Mouse (Mus musculus): Measurements from ENCODE around the gene Fam78a.
A peak's percentile ranks its signal among the peaks of the same experiment; 100 is the strongest.

Fam78a gene

GRCm38 (mm10) chr2:32084111-32084871, at the start of gene Fam78a:
Gene Fam78a, minus strand, starts transcription at chr2:32084857.
- peak; percentile 59 for DNase-seq (ENCODE audit: low read depth, low spot score)
- no peaks in the 10 kb centered on the region for H3K27me3 ChIP-seq (ENCODE audit: control insufficient read depth, insufficient read depth, low read length, poor library complexity, severe bottlenecking)

GRCm38 (mm10) chr2:32134039-32134438, 49.4 kb upstream of the Fam78a start:
- H3K36me3 ChIP-seq (ENCODE audit: control insufficient read depth, insufficient read depth, low read length, poor library complexity, severe bottlenecking): no peaks in the 10 kb centered on the region
- H3K27me3 ChIP-seq (ENCODE audit: control insufficient read depth, insufficient read depth, low read length, poor library complexity, severe bottlenecking): no peaks in the 10 kb centered on the region
- DNase-seq (ENCODE audit: low read depth, low spot score): peak; percentile 92

More at GRCm38 (mm10) chr2:32084111-32084871, at the start of gene Fam78a:
- no peaks in the 10 kb centered on the region for H3K36me3 ChIP-seq (ENCODE audit: control insufficient read depth, insufficient read depth, low read length, poor library complexity, severe bottlenecking)

- DNase-seq (ENCODE audit: low read depth, low spot score): peak; percentile 73
- H3K27me3 ChIP-seq (ENCODE audit: control insufficient read depth, insufficient read depth, low read length, poor library complexity, severe bottlenecking): no peaks in the 10 kb centered on the region
These were observed 47.9 kb upstream of the Fam78a start for GRCm38 (mm10) chr2:32132567-32132992.

GRCm38 (mm10) chr2:32131866-32132566, 47.4 kb upstream of the Fam78a start:
- DNase-seq (ENCODE audit: low read depth, low spot score): no peak

More at GRCm38 (mm10) chr2:32132567-32132992, 47.9 kb upstream of the Fam78a start:
- H3K36me3 ChIP-seq (ENCODE audit: control insufficient read depth, insufficient read depth, low read length, poor library complexity, severe bottlenecking): no peaks in the 10 kb centered on the region

GRCm38 (mm10) chr2:32131205-32131834, 46.7 kb upstream of the Fam78a start:
- DNase-seq (ENCODE audit: low read depth, low spot score): no peak
- no peaks in the 10 kb centered on the region for H3K27me3 ChIP-seq (ENCODE audit: control insufficient read depth, insufficient read depth, low read length, poor library complexity, severe bottlenecking)
- H3K36me3 ChIP-seq (ENCODE audit: control insufficient read depth, insufficient read depth, low read length, poor library complexity, severe bottlenecking): no peaks in the 10 kb centered on the region

More at GRCm38 (mm10) chr2:32131866-32132566, 47.4 kb upstream of the Fam78a start:
- Histone ChIP-seq H3K36me3 (ENCODE audit: control insufficient read depth, insufficient read depth, low read length, poor library complexity, severe bottlenecking) (no peaks in the 10 kb centered on the region), H3K27me3 (ENCODE audit: control insufficient read depth, insufficient read depth, low read length, poor library complexity, severe bottlenecking) (no peaks in the 10 kb centered on the region)

- DNase-seq (ENCODE audit: low read depth, low spot score): peak; percentile 65
- Histone ChIP-seq H3K27me3 (ENCODE audit: control insufficient read depth, insufficient read depth, low read length, poor library complexity, severe bottlenecking) (no peaks in the 10 kb centered on the region), H3K36me3 (ENCODE audit: control insufficient read depth, insufficient read depth, low read length, poor library complexity, severe bottlenecking) (no peaks in the 10 kb centered on the region)
These were observed 45.8 kb upstream of the Fam78a start for GRCm38 (mm10) chr2:32130435-32130834.

- Histone ChIP-seq H3K36me3 (ENCODE audit: control insufficient read depth, insufficient read depth, low read length, poor library complexity, severe bottlenecking) (no peaks in the 10 kb centered on the region), H3K27me3 (ENCODE audit: control insufficient read depth, insufficient read depth, low read length, poor library complexity, severe bottlenecking) (no peaks in the 10 kb centered on the region)
- DNase-seq (ENCODE audit: low read depth, low spot score): no peak
These were observed 44.9 kb upstream of the Fam78a start for GRCm38 (mm10) chr2:32129383-32130074.

- Histone ChIP-seq H3K36me3 (ENCODE audit: control insufficient read depth, insufficient read depth, low read length, poor library complexity, severe bottlenecking) (no peaks in the 10 kb centered on the region), H3K27me3 (ENCODE audit: control insufficient read depth, insufficient read depth, low read length, poor library complexity, severe bottlenecking) (no peaks in the 10 kb centered on the region)
- no peak for DNase-seq (ENCODE audit: low read depth, low spot score)
These were observed 43.8 kb upstream of the Fam78a start for GRCm38 (mm10) chr2:32128536-32128841.

GRCm38 (mm10) chr2:32127653-32128535, 43.2 kb upstream of the Fam78a start:
- Histone ChIP-seq H3K36me3 (ENCODE audit: control insufficient read depth, insufficient read depth, low read length, poor library complexity, severe bottlenecking) (no peaks in the 10 kb centered on the region), H3K27me3 (ENCODE audit: control insufficient read depth, insufficient read depth, low read length, poor library complexity, severe bottlenecking) (no peaks in the 10 kb centered on the region)
- no peak for DNase-seq (ENCODE audit: low read depth, low spot score)

- Histone ChIP-seq H3K27me3 (ENCODE audit: control insufficient read depth, insufficient read depth, low read length, poor library complexity, severe bottlenecking) (no peaks in the 10 kb centered on the region), H3K36me3 (ENCODE audit: control insufficient read depth, insufficient read depth, low read length, poor library complexity, severe bottlenecking) (no peaks in the 10 kb centered on the region)
- DNase-seq (ENCODE audit: low read depth, low spot score): no peak
These were observed 37.1 kb upstream of the Fam78a start for GRCm38 (mm10) chr2:32121785-32122184.

GRCm38 (mm10) chr2:32121150-32121549, 36.5 kb upstream of the Fam78a start:
- Histone ChIP-seq H3K27me3 (ENCODE audit: control insufficient read depth, insufficient read depth, low read length, poor library complexity, severe bottlenecking) (no peaks in the 10 kb centered on the region), H3K36me3 (ENCODE audit: control insufficient read depth, insufficient read depth, low read length, poor library complexity, severe bottlenecking) (no peaks in the 10 kb centered on the region)
- no peak for DNase-seq (ENCODE audit: low read depth, low spot score)

- no peaks in the 10 kb centered on the region for H3K36me3 ChIP-seq (ENCODE audit: control insufficient read depth, insufficient read depth, low read length, poor library complexity, severe bottlenecking)
These were observed 35.4 kb upstream of the Fam78a start for GRCm38 (mm10) chr2:32119802-32120750.

GRCm38 (mm10) chr2:32115851-32116268, 31.2 kb upstream of the Fam78a start:
- no peaks in the 10 kb centered on the region for H3K27me3 ChIP-seq (ENCODE audit: control insufficient read depth, insufficient read depth, low read length, poor library complexity, severe bottlenecking)
- no peaks in the 10 kb centered on the region for H3K36me3 ChIP-seq (ENCODE audit: control insufficient read depth, insufficient read depth, low read length, poor library complexity, severe bottlenecking)
- DNase-seq (ENCODE audit: low read depth, low spot score): no peak

More at GRCm38 (mm10) chr2:32119802-32120750, 35.4 kb upstream of the Fam78a start:
- no peak for DNase-seq (ENCODE audit: low read depth, low spot score)
- H3K27me3 ChIP-seq (ENCODE audit: control insufficient read depth, insufficient read depth, low read length, poor library complexity, severe bottlenecking): no peaks in the 10 kb centered on the region

All from splenic B cell, adult 2 months (primary cell).